Mouse (Mus musculus): ENCODE data around the gene Fkbp3.

The Fkbp3 gene

GRCm38 (mm10) chr12:65035839-65036189 is 38.0 kb downstream of the Fkbp3 start:
- no peak for DNase-seq (ENCODE audit: low spot score)

GRCm38 (mm10) chr12:65022842-65023241 is 51.0 kb downstream of the Fkbp3 start:
- DNase-seq (ENCODE audit: low spot score): no peak

Data from ovary, postnatal 14 days (tissue).